Mouse (Mus musculus) splenic B cell, adult 2 months (primary cell): Measurements from ENCODE around the gene Alox12e.
"Not testable (repeated sequence)": the region's sequence is repeated elsewhere in the genome, so short reads cannot be mapped to it uniquely, and the experiment has no call there.

Experiments used
- DNase-seq: peaks from one replicate; pipeline ENCODE4 v3.0.0-alpha.2; 2011; ENCODE audit warnings: low read depth, low spot score
- H3K27me3 ChIP-seq: 2 replicates; pipeline ENCODE4 v1.6.1; 2012; ENCODE audit warnings: mild to moderate bottlenecking, low read length, moderate library complexity, mixed read lengths; ENCODE audit not compliant: control insufficient read depth, poor library complexity, insufficient read depth, severe bottlenecking
- H3K36me3 ChIP-seq: 2 replicates; pipeline ENCODE4 v1.6.1; 2012; ENCODE audit warnings: mild to moderate bottlenecking, low read length, moderate library complexity, mixed read lengths; ENCODE audit not compliant: control insufficient read depth, poor library complexity, insufficient read depth, severe bottlenecking

Alox12e gene

DNA sequence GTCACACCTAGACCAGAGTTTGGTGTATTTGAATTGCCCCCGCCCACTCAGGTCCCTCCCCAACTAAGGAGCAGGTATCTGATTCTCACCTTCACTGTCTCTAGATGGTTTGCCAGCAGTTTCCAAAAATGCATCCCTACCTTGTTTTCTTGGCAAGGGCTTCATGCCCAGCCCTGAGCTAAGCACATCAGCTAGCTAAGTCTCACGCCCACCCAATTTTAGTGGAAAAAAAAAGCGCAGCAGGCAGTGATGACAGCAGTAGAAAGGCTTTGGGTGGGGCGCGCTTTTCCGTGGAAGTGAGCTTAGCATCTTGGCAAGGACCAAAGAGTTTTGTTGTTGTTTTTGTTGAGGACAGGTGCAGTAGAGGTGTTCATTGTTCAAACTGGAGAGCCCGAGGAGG is at the start of gene Alox12e:
Gene Alox12e, minus strand, starts transcription at position 101 of the 400 bp plus-strand sequence.
- H3K36me3 ChIP-seq, result no peaks in the 10 kb centered on the region
- H3K27me3 ChIP-seq, result no peaks in the 10 kb centered on the region; the same call in 1 of the 2 replicates
- no peak for DNase-seq

DNA sequence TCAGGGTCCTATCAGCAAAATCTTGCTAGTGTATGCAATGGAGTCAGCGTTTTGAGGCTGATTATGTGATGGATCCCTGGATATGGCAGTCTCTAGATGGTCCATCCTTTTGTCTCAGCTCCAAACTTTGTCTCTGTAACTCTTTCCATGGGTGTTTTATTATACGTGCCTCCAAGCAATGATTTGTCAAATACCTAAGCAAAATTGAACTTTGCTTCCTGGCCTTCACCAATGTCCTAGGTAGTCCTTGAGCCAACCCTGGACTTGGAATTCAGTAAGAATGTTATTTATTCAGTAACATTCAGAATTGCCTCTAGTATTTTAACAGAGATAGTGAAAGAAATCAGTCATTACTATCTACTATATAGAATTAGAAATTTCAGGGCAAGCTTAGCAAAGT is 46.2 kb upstream of the Alox12e start:
- not testable (repeated sequence) for H3K36me3 ChIP-seq, H3K27me3 ChIP-seq, DNase-seq

- H3K36me3 ChIP-seq, H3K27me3 ChIP-seq, DNase-seq: not testable (repeated sequence)
Observed at GRCm38 (mm10) chr11:70367701-70368100, 45.3 kb upstream of the Alox12e start.

DNA sequence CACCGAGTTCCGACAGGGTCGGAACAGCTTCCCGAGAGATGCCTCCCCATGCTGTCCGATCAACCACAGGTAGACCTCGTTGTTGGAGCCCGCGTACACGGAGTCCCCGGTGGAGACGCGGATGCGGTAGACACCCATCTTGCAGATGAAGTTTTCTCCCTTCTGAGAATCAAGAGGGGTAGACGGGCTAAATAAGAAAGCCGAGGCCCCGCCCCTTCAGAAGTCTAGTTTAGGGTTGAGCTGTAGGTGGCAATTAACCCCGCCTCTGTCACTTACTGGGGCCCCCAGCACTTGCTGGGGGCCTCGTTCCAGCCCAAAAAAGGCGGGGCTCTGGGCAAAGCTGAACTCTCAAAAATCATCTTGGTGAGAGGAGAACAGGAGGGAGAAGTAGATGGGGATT is 29.4 kb upstream of the Alox12e start, which contains the start of gene Alox15:
Gene Alox15, minus strand, starts transcription at position 164 of the 400 bp plus-strand sequence.
- Histone ChIP-seq H3K36me3 (no peaks in the 10 kb centered on the region), H3K27me3 (no peaks in the 10 kb centered on the region)
- no peak for DNase-seq

GRCm38 (mm10) chr11:70348630-70349029 is 26.2 kb upstream of the Alox12e start:
- Histone ChIP-seq H3K27me3 (no peaks in the 10 kb centered on the region), H3K36me3 (no peaks in the 10 kb centered on the region)
- DNase-seq, result no peak

DNA sequence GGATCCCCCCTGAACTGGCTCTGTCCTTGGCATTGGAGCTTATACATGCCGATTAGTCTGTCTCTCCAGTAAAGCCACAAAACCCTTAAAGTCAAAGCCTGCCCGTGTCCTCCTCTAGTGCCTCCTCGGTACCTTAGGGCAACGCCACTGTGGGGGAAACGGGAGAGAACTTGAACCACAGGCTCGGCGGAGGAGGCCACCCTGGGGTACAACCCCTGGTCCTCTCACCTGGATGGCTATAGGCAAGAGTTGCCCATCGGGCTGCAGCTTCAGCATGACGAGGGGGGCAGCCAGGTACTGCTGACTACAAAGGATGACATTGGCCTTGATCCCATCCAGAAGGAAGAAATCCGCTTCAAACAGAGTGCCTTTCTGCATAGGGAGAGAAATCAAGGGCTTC is 25.4 kb upstream of the Alox12e start:
- Histone ChIP-seq H3K36me3 (no peaks in the 10 kb centered on the region), H3K27me3 (no peaks in the 10 kb centered on the region)
- DNase-seq, result no peak

DNA sequence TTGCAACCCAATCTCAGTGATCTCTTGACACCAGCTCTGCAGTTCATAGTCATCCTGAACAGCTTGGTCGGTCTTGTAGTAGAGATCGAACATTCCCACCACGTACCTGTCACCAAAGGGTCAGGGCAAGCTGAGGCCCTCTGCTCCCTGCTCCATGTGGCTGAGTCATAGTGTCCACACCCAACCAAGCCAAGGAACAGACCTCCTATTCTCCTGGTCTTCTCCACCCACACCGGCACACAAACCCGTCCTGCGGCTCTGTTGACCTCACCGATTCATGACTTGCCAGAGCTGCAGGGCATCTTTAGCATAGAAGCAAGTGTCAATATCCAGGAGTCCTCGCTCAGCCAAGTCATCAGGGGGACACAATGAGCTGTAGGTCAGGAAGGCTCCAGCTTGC is 23.1 kb upstream of the Alox12e start:
- DNase-seq, result no peak
- Histone ChIP-seq H3K36me3 (no peaks in the 10 kb centered on the region), H3K27me3 (no peaks in the 10 kb centered on the region)

DNA sequence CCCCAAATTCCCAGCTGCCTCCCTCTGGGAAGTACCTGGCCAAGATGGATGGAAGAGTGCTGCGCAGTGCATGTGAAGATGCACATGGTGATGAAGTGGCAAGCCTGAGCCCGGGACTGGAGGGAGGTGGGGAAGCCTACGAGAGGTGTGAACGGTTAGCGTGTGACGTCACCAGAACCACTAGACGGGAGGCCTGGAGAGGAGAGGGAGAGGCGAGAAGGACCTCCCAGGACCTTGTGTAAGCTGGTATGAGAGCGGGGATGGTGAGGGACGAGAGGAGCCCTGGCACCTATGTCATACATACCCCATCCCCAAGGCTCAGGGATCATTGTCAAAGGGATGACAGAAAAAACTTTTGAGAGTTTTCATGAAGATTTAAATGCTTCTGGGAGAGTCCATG is 22.6 kb upstream of the Alox12e start:
- DNase-seq, result no peak
- Histone ChIP-seq H3K36me3 (no peaks in the 10 kb centered on the region), H3K27me3 (no peaks in the 10 kb centered on the region)

- no peaks in the 10 kb centered on the region for H3K36me3 ChIP-seq
- DNase-seq, result no peak
Observed at GRCm38 (mm10) chr11:70339481-70339880, 17.1 kb upstream of the Alox12e start.

GRCm38 (mm10) chr11:70334477-70334876 is 12.0 kb upstream of the Alox12e start:
- DNase-seq, result peak; percentile 66
- Histone ChIP-seq H3K27me3 (no peaks in the 10 kb centered on the region), H3K36me3 (no peaks in the 10 kb centered on the region)

More at GRCm38 (mm10) chr11:70339481-70339880, 17.1 kb upstream of the Alox12e start:
- H3K27me3 ChIP-seq, result no peaks in the 10 kb centered on the region

- DNase-seq, result no peak
- no peaks in the 10 kb centered on the region for H3K36me3 ChIP-seq
Observed at GRCm38 (mm10) chr11:70324726-70325125, 2.3 kb upstream of the Alox12e start.

GRCm38 (mm10) chr11:70321664-70322063 is 764 bp downstream of the Alox12e start:
- H3K36me3 ChIP-seq, result no peaks in the 10 kb centered on the region
- peak; percentile 61 for DNase-seq
- H3K27me3 ChIP-seq, result no peaks in the 10 kb centered on the region; the same call in 1 of the 2 replicates

More at GRCm38 (mm10) chr11:70324726-70325125, 2.3 kb upstream of the Alox12e start:
- H3K27me3 ChIP-seq, result no peaks in the 10 kb centered on the region

- DNase-seq, result no peak
- Histone ChIP-seq H3K27me3 (no peaks in the 10 kb centered on the region; the same call in 1 of the 2 replicates), H3K36me3 (no peaks in the 10 kb centered on the region)
Observed at GRCm38 (mm10) chr11:70319614-70320013, 2.8 kb downstream of the Alox12e start.

DNA sequence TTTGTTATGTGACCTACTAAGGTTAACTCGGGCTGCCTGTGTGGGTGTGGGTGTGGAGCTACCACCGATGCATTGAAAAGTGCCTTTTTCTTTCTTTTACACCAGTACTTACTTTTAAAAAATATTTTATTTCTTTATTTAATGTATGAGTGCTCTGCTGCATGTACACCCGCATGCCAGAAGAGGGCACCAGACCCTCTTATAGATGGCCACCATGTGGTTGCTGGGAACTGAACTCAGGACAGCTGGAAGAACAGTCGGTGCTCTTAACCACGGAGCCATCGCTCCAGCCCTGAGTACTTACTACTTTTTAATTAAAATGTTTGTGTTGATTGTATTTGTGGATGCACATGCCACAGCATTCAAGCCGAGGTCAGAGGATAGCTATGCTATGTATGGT is 8.6 kb downstream of the Alox12e start:
- no peaks in the 10 kb centered on the region; the same call in 1 of the 2 replicates for H3K27me3 ChIP-seq
- H3K36me3 ChIP-seq, result no peaks in the 10 kb centered on the region
- DNase-seq, result peak; percentile 62

DNA sequence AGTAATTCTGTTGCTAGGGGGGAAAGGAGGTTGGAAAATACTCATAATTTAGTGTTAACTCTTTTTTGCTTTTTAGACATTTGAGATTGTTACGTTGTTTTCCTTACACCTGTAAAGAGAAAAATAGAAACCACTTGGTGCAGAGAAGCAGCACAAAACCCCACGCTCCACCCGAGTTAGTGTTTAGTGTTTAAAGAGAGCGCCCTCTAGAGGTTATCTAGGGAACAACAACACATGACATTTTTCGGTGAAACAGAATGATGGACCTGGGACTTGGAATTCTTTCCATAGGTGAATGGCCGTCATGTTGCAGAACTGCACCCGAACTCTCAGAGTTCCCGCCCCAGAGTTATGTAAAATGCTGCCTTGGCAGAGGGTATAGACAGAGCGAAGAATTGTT is 13.1 kb downstream of the Alox12e start:
- H3K36me3 ChIP-seq, result no peaks in the 10 kb centered on the region
- no peaks in the 10 kb centered on the region for H3K27me3 ChIP-seq
- peak; percentile 75 for DNase-seq

DNA sequence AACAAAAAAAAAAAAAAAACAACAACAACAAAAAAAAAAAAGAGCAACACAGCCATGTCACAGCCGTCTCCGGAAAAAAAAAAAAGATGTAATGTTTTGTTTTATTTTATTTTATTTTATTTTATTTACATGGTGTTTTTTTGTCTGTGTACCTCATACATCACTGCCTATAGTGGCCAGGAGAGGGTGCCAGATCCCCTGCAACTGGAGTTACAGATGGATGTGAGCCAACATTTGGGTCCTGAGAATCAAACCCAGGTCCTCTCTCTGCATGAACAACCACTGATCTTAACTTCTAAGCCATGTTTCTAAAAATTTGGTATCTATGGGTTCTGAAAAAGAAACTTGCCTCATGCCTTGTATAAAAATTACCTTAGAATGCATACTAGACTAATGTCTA is 14.1 kb downstream of the Alox12e start:
- Histone ChIP-seq H3K27me3 (no peaks in the 10 kb centered on the region), H3K36me3 (no peaks in the 10 kb centered on the region)
- DNase-seq, result peak; percentile 52
